Mouse (Mus musculus) heart, adult 8-10 months (tissue): ENCODE results near the gene Syngr4. TPM values are rescaled to one million over a fixed set of nuclear protein-coding genes. Genes with fewer than 3 reads are reported as not detected.

Experiments used
- DNase-seq: peaks from one replicate; pipeline ENCODE4 v3.0.0; 2022; ENCODE audit warnings: low spot score
- total RNA-seq, 4 experiments: library from RNA; stranded (reverse); gene quantifications; 2 replicates each; pipeline ENCODE4 v1.2.4; 2022

Gene Syngr4
- total RNA-seq, 4 experiments from 2014 or later: not detected

DNA sequence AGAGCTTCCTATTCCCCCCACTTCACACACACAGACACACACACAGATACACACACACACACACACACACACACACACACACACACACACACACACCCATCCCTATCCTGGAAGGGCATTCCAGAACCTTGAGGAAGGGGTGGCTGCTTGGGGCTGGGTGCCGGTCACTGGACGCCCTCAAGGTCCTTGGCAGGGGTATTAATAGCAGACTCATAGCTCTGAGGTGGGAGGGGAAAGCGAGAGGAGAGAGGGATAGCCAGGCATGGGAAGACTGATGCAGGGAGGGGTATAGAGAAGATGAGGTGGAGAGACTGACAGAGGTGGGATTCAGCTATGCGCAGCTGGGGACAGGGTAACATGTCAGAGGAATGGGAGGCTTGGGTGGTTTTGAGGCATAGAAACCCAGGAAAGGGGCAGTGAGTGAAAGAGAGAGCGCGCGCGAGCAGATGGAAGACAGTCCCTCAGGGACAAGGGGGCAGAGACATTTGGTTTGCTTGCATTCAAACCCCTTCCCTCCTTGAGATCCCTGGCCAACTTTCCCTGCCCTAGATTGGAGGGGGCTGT is 27.3 kb downstream of the Syngr4 start:
- DNase-seq: no peak

DNA sequence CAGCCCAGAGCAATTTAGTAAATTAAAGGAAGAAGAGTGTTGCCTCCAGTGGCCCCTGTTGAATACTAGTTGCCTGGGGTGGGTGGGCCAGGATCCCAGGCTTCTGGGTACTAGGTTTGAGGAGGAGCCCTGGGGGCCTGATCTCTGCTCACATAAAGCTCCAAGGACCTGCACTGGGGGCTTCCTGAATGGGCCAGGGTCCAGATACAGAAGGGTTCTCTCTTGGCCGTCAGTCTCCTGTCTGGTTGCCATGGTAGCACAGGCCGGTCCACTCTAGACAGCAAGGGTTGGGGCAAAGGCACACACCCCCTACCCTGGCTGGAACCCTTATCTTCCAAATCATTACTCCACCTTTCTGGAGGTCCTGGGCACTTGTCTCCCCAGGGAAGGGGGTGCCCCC is 28.6 kb downstream of the Syngr4 start:
- DNase-seq: no peak

DNA sequence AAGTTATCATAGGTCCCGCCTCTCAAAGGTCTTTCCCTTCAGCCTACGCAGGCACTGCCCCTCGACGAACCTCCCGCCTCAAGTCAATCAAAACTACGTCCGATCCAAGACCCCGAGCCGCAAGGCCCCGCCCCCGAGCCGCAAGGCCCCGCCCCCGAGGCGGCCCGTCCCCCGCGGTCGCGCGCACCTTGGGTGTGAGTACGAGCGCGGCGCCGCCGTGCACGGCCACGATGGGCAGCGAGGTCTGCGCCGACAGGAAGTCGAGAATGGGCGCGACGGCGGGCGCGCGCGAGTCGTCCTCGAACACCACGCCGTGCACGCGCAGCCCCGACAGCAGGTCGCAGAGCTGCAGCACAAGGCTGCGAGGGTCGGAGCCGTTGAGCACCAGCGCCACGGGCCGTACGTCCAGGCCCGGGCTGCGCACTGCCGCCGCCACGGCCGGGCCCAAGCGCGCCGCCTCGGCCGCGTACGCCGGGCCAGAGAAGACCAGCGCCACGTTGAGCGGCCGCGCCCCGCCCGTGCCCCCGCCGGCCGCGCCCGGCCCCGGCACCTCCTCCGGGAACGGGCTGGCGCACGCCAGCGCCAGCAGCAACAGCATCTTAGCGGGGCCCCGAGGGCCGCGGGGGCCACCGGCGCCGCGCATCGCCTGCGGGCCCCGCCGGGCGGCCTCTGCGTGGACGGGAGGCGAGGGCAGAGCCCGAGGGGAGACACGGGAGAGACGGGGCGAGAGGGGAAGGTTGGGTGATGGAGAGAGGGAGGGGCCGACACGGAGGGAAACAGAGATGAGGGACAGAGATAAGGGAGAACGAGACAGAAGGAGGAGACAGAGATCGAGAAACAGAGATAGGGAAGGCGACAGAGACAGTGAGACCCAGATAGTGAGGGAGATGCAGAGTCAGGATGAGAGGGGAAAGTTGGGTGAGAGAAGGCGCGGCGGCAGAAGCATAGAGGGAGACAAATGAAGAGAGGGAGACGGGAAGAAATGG is 30.3 kb downstream of the Syngr4 start:
- peak; percentile 87 for DNase-seq

DNA sequence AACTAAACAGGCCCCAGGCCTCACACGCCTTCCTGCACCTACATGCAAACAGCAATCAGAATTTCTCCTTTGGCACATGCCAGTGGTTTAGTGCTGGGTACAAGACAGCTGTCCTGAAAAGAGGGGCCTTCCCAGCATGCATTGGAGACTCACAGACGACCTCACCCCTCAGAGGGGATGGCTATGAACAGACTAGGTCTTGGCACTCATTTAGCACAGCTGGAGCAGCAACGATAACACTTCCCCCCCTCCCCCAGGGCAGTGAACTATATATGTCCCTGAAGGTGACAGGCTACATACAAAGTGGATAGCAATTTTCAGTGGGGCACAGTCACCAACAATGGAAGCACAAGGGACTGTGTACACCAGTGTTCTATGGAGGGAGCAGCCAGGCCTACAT is 32.1 kb downstream of the Syngr4 start:
- no peak for DNase-seq

- DNase-seq: no peak
These were observed 33.7 kb downstream of the Syngr4 start for GRCm38 (mm10) chr7:45862804-45863203.

DNA sequence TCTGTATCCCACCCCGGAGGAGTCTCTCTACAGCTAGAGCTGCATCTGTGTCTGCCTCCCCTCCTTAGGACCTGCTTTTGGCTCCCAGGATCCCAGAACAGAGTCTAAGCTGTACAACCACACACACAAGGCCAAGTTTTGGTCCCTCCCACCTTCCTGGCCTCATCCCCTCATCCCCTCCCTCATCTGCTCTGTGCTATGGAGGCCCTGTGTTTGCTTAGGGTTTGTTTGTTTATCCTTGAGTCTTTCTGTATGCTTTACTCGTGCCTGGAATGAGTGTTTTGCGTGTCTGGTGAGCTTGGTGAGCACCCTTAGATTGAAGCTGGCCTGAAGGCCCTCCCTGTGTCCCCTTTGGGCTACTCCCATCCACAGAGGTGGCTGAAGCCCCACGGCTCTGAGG is 37.5 kb downstream of the Syngr4 start:
- no peak for DNase-seq

DNA sequence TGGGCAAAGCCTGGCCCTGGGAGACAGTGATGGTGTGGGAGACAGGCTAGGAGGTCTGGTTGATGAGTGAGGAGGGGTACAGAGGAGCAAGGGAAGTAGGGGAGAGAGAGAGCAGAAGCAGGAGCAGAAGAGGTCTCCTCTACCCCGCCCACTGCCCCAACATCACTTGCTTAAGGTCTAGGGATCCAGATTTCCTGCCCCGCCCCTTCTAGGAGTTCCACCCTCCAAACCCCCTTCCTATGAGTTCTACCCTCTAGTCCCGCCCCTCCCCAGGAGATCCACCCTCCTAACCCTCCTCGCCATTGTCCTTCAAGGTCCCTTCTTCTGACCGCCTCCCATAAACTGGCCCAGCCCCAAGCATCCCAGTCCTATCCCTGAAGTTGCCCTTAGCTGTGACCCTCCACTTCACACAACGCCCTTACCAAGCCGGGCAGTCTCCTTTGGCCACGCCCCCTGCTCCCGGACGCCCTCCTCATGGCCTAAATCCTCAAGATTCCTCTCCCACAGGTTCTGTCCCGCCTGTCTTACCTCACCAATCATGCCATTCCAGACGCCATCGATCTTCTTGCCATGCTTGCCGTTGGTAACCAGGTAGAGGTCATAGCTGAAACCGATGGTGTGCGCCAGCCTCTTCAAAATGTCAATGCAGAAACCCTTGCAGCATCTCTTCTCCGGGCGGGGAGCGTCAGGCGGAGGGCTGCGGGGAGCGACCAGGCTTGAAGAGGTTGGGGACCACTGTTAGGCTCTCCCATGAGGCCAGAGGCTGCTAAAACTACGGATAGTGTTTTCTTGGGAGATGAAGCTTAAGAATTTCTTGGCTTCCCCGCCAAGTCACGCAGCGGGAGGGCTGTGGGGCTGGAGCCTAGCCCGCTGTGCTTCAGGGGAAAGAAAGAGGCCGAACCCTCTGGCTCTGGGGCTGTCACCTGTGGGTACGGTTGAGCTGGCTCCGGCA is 39.3 kb downstream of the Syngr4 start:
- DNase-seq: no peak

DNA sequence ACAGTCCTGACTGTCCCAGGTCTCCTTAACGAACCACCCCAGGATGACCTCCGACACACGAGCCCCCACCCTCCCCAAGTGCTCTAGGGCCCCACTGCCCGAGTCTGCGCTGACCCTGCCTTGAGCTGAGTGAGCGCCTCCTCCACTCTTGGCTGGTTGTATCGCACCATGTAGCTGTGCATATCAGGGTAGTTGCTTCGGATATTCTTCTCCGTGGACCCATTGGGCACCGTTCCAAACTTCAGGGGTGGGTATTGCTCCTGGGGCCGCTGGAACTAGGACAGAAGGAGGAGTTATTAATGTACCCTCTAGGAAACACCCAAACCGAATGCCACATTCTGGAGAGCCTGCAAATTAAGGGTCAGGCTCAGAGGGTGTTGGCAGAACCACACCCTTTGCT is 43.4 kb downstream of the Syngr4 start:
- DNase-seq: no peak

DNA sequence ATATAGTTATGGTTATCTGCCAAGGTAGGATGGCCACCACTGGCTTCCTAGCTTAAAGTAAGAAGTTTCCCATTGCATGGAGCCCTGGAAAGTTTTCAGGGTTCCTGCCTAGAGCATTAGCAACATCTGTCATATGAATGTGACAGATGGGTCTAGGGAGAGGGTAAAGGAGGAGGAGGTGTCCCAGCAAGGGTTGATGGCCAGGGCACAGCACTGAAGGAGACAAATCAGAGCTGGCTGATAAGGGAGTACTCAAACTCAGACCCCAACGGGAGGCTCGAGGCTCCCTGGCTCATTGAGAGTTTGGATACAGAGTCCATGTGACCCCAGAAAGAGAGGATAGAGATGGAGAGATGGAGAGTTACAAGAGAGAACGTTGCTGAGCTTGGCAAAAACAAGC is 45.9 kb downstream of the Syngr4 start:
- no peak for DNase-seq

GRCm38 (mm10) chr7:45848447-45849027 is 48.0 kb downstream of the Syngr4 start:
- DNase-seq: no peak

DNA sequence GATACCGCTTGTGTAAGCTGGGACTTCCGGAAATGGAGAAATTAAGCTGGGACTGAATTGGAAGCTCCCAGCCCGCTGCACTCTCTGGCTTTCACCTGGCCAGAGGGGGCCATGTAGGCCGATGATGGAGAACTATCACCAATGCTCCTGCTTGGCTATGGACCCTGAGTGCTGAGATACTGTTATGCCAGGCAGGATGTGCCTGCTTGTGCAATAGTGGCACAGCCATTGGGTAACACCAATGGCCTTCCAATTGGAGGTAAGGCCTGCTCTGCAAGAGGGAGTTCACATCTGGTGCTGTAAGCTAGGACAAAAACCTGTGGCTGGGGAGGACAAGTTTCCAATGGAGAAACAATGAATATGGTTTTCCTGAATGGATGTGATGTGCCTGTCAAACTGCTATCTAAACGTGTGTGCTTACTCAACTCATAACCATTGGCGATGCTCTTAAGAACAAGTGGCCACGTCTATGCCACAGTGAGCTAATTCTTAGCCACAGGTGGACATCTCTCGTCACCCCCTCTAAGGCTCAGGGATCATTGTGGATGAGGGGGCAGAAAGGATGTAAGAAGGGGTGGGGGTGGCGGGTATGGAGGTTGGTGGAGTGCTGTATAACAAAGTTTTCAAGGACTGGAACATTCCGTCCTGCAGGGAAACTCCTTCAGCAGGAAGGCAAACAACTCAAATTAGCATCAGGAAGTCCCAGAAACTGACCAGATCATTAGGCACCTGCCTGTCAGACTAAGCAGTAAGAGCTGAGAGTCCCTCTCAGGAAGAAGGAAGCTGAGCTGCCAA is 53.4 kb downstream of the Syngr4 start:
- no peak for DNase-seq

Other genes starting within 250 kb of the Syngr4 start
- 1 to 10 TPM in 1 of 4 experiments, under 1 TPM in 3; 0.19 to 1.5 (median 0.58) TPM for gene Fut2, start 230.3 kb downstream of the Syngr4 start, total RNA-seq
- under 1 TPM in 2 of 4 experiments, not detected in 2; 0.22 to 0.25 TPM for gene Ntn5, start 212.7 kb downstream of the Syngr4 start, total RNA-seq
- under 1 TPM in 3 of 4 experiments, not detected in 1; 0.16 to 0.25 (median 0.23) TPM for gene Sec1, start 202.3 kb downstream of the Syngr4 start, total RNA-seq
- 1 to 10 TPM; 5.5 to 8.7 (median 8.1) TPM for gene Car11, start 196.9 kb downstream of the Syngr4 start, total RNA-seq
- 100 to 1,000 TPM in 3 of 4 experiments, 10 to 100 TPM in 1; 72.2 to 183 (median 152) TPM for gene Dbp, start 191.6 kb downstream of the Syngr4 start, total RNA-seq
- 100 to 1,000 TPM; 552 to 697 (median 598) TPM for gene Rpl18, start 181.3 kb downstream of the Syngr4 start, total RNA-seq
- gene Sphk2, start 178.7 kb downstream of the Syngr4 start, total RNA-seq: 10 to 100 TPM; 15.3 to 19.3 (median 18.4) TPM
- gene Fam83e, start 175.5 kb downstream of the Syngr4 start, total RNA-seq: under 1 TPM; 0.19 to 0.55 (median 0.44) TPM
- gene Spaca4, start 170.9 kb downstream of the Syngr4 start, total RNA-seq: not detected
- gene Lmtk3, start 113.0 kb downstream of the Syngr4 start, total RNA-seq: under 1 TPM in 1 of 4 experiments, not detected in 3; 0.22 TPM
- gene Sult2b1, start 112.0 kb downstream of the Syngr4 start, total RNA-seq: not detected
- 10 to 100 TPM; 54.0 to 65.5 (median 62.1) TPM for gene Cyth2, start 82.1 kb downstream of the Syngr4 start, total RNA-seq
- 1 to 10 TPM in 3 of 4 experiments, under 1 TPM in 1; 0.87 to 6.1 (median 3.1) TPM for gene Kcnj14, start 71.9 kb downstream of the Syngr4 start, total RNA-seq
- 10 to 100 TPM; 10.2 to 16.0 (median 13.6) TPM for gene Grwd1, start 65.8 kb downstream of the Syngr4 start, total RNA-seq
- 100 to 1,000 TPM; 115 to 134 (median 127) TPM for gene Kdelr1, start 23.9 kb downstream of the Syngr4 start, total RNA-seq
- gene Grin2d, start 18.3 kb downstream of the Syngr4 start, total RNA-seq: 1 to 10 TPM; 1.1 to 2.2 (median 1.3) TPM
- 100 to 1,000 TPM; 115 to 143 (median 126) TPM for gene Tmem143, start 227 bp upstream of the Syngr4 start, total RNA-seq
- 10 to 100 TPM; 17.3 to 24.6 (median 22.3) TPM for gene Emp3, start 24.7 kb upstream of the Syngr4 start, total RNA-seq
- gene Ccdc114, start 27.4 kb upstream of the Syngr4 start, total RNA-seq: 1 to 10 TPM in 3 of 4 experiments, under 1 TPM in 1; 0.66 to 1.4 (median 1.2) TPM
- not detected for gene Abcc6, start 133.6 kb upstream of the Syngr4 start, total RNA-seq
- 100 to 1,000 TPM in 1 of 4 experiments, 10 to 100 TPM in 3; 87.3 to 107 (median 96.3) TPM for gene Nomo1, start 137.0 kb upstream of the Syngr4 start, total RNA-seq
- 100 to 1,000 TPM; 130 to 134 (median 132) TPM for gene Kcnj11, start 204.1 kb upstream of the Syngr4 start, total RNA-seq